Mouse (Mus musculus) lung, adult 2 months (tissue): Measurements from ENCODE around the gene Fgfr1op2.

Source experiments
- CTCF ChIP-seq: fragments of 200-500 bp; IDR thresholded peaks from 2 replicates; pipeline ENCODE4 v1.5.1; 2011; ENCODE audit warnings: mild to moderate bottlenecking, low read length, control low read depth; ENCODE audit not compliant: insufficient read depth
- POLR2A ChIP-seq: fragments of 200-500 bp; IDR thresholded peaks from 2 replicates; pipeline ENCODE4 v1.6.1; 2011; ENCODE audit warnings: low read depth, mild to moderate bottlenecking, control low read depth, low read length, borderline replicate concordance; ENCODE audit errors: extremely low read depth

- TF ChIP-seq CTCF (no peak), POLR2A (no peak)
Measured at GRCm38 (mm10) chr6:146614541-146614940, 37.5 kb downstream of the Fgfr1op2 start.
